Mouse (Mus musculus): ENCODE measurements around the gene 0610010K14Rik. TPM values are rescaled to one million over a fixed set of nuclear protein-coding genes. Genes with fewer than 3 reads are reported as not detected.

Gene 0610010K14Rik
- polyA plus RNA-seq, 1 experiment from 2014 or later = 180 TPM

DNA sequence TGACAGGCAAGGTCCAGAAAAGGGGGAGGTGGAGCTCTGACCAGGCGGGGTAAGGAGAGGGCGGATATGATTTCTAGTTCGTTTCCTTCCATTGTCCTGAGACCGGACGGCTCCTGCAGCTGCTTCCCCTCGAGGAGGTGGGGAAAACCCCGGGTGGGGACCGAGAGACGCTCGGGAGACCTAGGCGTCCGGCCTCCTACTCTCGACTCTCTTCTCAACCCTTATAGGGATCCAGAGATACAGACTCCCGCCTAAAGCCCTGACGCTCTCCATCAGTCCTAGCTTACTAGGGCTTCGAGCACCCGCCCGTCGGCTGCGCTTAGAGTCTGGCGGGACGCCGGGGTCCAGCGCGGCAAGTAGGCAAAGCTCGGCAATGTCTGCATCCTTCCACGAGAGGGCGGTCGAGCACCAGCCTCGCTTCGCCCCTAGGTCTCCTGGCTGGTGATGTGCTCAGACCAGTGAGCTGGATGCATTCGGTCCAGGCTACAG is 7.4 kb downstream of the 0610010K14Rik start:
- peak overlapping the region; percentile 38 for H3K4me3 ChIP-seq (ENCODE audit: low read length)
- peaks cover 7% of the 10 kb centered on the region for H3K4me1 ChIP-seq (ENCODE audit: control insufficient read depth, insufficient read depth, low read length)
- peaks cover 43% of the 10 kb centered on the region for H3K27me3 ChIP-seq (ENCODE audit: control insufficient read depth, insufficient read depth, low read length)
- H3K27ac ChIP-seq (ENCODE audit: low read depth, low read length) = peak overlapping the region; percentile 59
- peaks cover 10% of the 10 kb centered on the region for H3K36me3 ChIP-seq (ENCODE audit: control insufficient read depth, insufficient read depth, low read length)
- WGBS = 1% methylated on average over 32 of the region's 32 CpGs
- peak overlapping the region; percentile 35; the same call in 1 of the 2 replicates for H3K9ac ChIP-seq (ENCODE audit: low read depth, low read length)
- H3K4me2 ChIP-seq (replicated peaks; ENCODE audit: low read depth, low read length) = peak overlapping the region; percentile 43; the same call in 1 of the 2 replicates
- H3K9me3 ChIP-seq (ENCODE audit: control insufficient read depth, low read length) = no peaks in the 10 kb centered on the region
- peak; percentile 46 for ATAC-seq (ENCODE audit: low FRiP score, low TSS enrichment)

DNA sequence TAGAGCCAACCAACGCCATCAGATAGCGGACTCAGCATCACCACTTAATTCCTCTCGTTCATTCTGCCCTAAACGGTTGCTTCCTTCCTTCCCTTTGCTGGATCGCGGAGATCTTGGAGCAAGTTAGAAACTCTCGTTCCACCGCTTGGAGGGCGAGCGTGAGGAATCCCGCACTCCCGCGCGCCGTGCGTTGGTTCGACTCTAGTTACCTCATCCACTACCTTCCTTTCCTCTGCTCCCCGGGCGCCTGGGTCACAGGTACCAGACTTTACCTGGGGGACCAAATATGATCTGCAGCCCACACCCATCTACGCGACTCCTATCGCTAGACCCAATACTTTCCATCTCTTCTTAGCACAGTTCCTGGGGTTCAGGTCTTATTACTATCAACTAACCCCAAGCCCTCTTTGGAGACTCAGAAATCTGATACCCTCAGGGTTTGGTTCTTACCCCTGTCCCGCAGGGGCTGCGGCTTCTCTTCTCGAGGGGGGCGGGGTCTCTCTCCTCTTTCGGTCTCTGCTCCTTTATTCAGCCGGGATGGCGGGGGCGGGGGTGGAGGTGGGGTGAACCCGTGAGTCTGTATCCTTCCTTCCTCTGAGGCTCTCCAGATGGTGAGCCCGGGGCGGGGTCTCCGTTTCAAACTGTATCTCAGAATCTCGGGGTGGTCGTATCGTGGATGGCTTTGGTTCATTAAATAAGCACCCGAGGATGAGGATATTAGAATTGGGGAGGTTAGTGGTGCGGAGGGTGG is 8.3 kb downstream of the 0610010K14Rik start, which contains the start of gene Bcl6b:
Gene Bcl6b, minus strand, starts transcription at position 539 of the 751 bp plus-strand sequence.
- Histone ChIP-seq H3K36me3 (ENCODE audit: control insufficient read depth, insufficient read depth, low read length) (peaks cover 2% of the 10 kb centered on the region), H3K4me3 (ENCODE audit: low read length) (peak within 1 kb of the TSS; percentile 38), H3K27ac (ENCODE audit: low read depth, low read length) (peak within 1 kb of the TSS; percentile 68), H3K4me2 (replicated peaks; ENCODE audit: low read depth, low read length) (peak within 1 kb of the TSS; percentile 43), H3K4me1 (ENCODE audit: control insufficient read depth, insufficient read depth, low read length) (peaks cover 7% of the 10 kb centered on the region), H3K9ac (ENCODE audit: low read depth, low read length) (peak within 1 kb of the TSS; percentile 44), H3K27me3 (ENCODE audit: control insufficient read depth, insufficient read depth, low read length) (peaks cover 50% of the 10 kb centered on the region), H3K9me3 (ENCODE audit: control insufficient read depth, low read length) (no peaks in the 10 kb centered on the region)
- WGBS = 1% methylated on average over 39 of the region's 39 CpGs
- no peak for ATAC-seq (ENCODE audit: low FRiP score, low TSS enrichment)

- H3K9me3 ChIP-seq (ENCODE audit: control insufficient read depth, low read length) = no peaks in the 10 kb centered on the region
- peak overlapping the region; percentile 43 for H3K4me2 ChIP-seq (replicated peaks; ENCODE audit: low read depth, low read length)
- H3K36me3 ChIP-seq (ENCODE audit: control insufficient read depth, insufficient read depth, low read length) = no peaks in the 10 kb centered on the region
- peak overlapping the region; percentile 38 for H3K4me3 ChIP-seq (ENCODE audit: low read length)
- H3K27me3 ChIP-seq (ENCODE audit: control insufficient read depth, insufficient read depth, low read length) = peaks cover 50% of the 10 kb centered on the region
- peaks cover 7% of the 10 kb centered on the region for H3K4me1 ChIP-seq (ENCODE audit: control insufficient read depth, insufficient read depth, low read length)
- WGBS = 1% methylated on average over 19 of the region's 19 CpGs
- peak; percentile 4; the same call in 1 of the 2 replicates for ATAC-seq (ENCODE audit: low FRiP score, low TSS enrichment)
- peak overlapping the region; percentile 44 for H3K9ac ChIP-seq (ENCODE audit: low read depth, low read length)
- H3K27ac ChIP-seq (ENCODE audit: low read depth, low read length) = peak overlapping the region; percentile 20; the same call in 1 of the 2 replicates
Measured at GRCm38 (mm10) chr11:70228828-70229227, 8.9 kb downstream of the 0610010K14Rik start.

GRCm38 (mm10) chr11:70227661-70228245 is 10.0 kb downstream of the 0610010K14Rik start:
- ATAC-seq (ENCODE audit: low FRiP score, low TSS enrichment) = no peak
- 89% methylated on average over 4 of the region's 4 CpGs for WGBS
- Histone ChIP-seq H3K9ac (ENCODE audit: low read depth, low read length) (no peak overlapping the region; the same call in 1 of the 2 replicates), H3K27me3 (ENCODE audit: control insufficient read depth, insufficient read depth, low read length) (peaks cover 50% of the 10 kb centered on the region), H3K9me3 (ENCODE audit: control insufficient read depth, low read length) (no peaks in the 10 kb centered on the region), H3K36me3 (ENCODE audit: control insufficient read depth, insufficient read depth, low read length) (no peaks in the 10 kb centered on the region), H3K4me2 (replicated peaks; ENCODE audit: low read depth, low read length) (peak overlapping the region; percentile 43), H3K27ac (ENCODE audit: low read depth, low read length) (no peak overlapping the region), H3K4me3 (ENCODE audit: low read length) (peak overlapping the region; percentile 38), H3K4me1 (ENCODE audit: control insufficient read depth, insufficient read depth, low read length) (peaks cover 7% of the 10 kb centered on the region)

- peaks cover 50% of the 10 kb centered on the region for H3K27me3 ChIP-seq (ENCODE audit: control insufficient read depth, insufficient read depth, low read length)
- no peak for ATAC-seq (ENCODE audit: low FRiP score, low TSS enrichment)
- 19% methylated on average over 5 of the region's 5 CpGs for WGBS
- H3K4me1 ChIP-seq (ENCODE audit: control insufficient read depth, insufficient read depth, low read length) = peaks cover 7% of the 10 kb centered on the region; the same call in 1 of the 2 replicates
- H3K9me3 ChIP-seq (ENCODE audit: control insufficient read depth, low read length) = no peaks in the 10 kb centered on the region
- H3K9ac ChIP-seq (ENCODE audit: low read depth, low read length) = no peak overlapping the region; the same call in 1 of the 2 replicates
- H3K27ac ChIP-seq (ENCODE audit: low read depth, low read length) = no peak overlapping the region
- peak overlapping the region; percentile 38 for H3K4me3 ChIP-seq (ENCODE audit: low read length)
- H3K36me3 ChIP-seq (ENCODE audit: control insufficient read depth, insufficient read depth, low read length) = no peaks in the 10 kb centered on the region
- peak overlapping the region; percentile 43 for H3K4me2 ChIP-seq (replicated peaks; ENCODE audit: low read depth, low read length)
Measured at GRCm38 (mm10) chr11:70227126-70227525, 10.6 kb downstream of the 0610010K14Rik start.

DNA sequence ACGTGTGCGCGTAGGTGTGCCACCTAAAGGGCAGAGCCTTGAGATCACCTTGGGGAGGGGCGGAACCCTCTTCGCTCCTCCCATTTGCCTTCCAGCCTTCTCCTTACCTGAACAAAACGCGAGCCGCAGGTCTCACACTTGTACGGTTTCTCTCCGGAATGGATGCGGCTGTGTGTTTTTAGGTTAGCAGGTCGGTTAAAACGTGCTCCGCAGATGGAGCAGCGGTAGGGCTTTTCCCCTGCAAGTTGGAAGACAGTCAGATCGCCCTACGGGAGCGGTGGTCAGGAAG is 11.2 kb downstream of the 0610010K14Rik start:
- Histone ChIP-seq H3K4me3 (ENCODE audit: low read length) (peak overlapping the region; percentile 38), H3K9me3 (ENCODE audit: control insufficient read depth, low read length) (no peaks in the 10 kb centered on the region), H3K4me2 (replicated peaks; ENCODE audit: low read depth, low read length) (peak overlapping the region; percentile 43), H3K36me3 (ENCODE audit: control insufficient read depth, insufficient read depth, low read length) (no peaks in the 10 kb centered on the region), H3K27me3 (ENCODE audit: control insufficient read depth, insufficient read depth, low read length) (peaks cover 50% of the 10 kb centered on the region), H3K27ac (ENCODE audit: low read depth, low read length) (no peak overlapping the region), H3K9ac (ENCODE audit: low read depth, low read length) (peak overlapping the region; percentile 40), H3K4me1 (ENCODE audit: control insufficient read depth, insufficient read depth, low read length) (peaks cover 7% of the 10 kb centered on the region; the same call in 1 of the 2 replicates)
- 5% methylated on average over 18 of the region's 18 CpGs for WGBS
- ATAC-seq (ENCODE audit: low FRiP score, low TSS enrichment) = no peak

- Histone ChIP-seq H3K36me3 (ENCODE audit: control insufficient read depth, insufficient read depth, low read length) (no peaks in the 10 kb centered on the region), H3K9me3 (ENCODE audit: control insufficient read depth, low read length) (no peaks in the 10 kb centered on the region), H3K27ac (ENCODE audit: low read depth, low read length) (no peak overlapping the region), H3K9ac (ENCODE audit: low read depth, low read length) (peak overlapping the region; percentile 40; the same call in 1 of the 2 replicates), H3K4me2 (replicated peaks; ENCODE audit: low read depth, low read length) (peak overlapping the region; percentile 43), H3K4me3 (ENCODE audit: low read length) (peak overlapping the region; percentile 38), H3K4me1 (ENCODE audit: control insufficient read depth, insufficient read depth, low read length) (peaks cover 7% of the 10 kb centered on the region; the same call in 1 of the 2 replicates), H3K27me3 (ENCODE audit: control insufficient read depth, insufficient read depth, low read length) (peaks cover 50% of the 10 kb centered on the region)
- 16% methylated on average over 27 of the region's 27 CpGs for WGBS
- ATAC-seq (ENCODE audit: low FRiP score, low TSS enrichment) = no peak
Measured at GRCm38 (mm10) chr11:70225798-70226601, 11.7 kb downstream of the 0610010K14Rik start.

DNA sequence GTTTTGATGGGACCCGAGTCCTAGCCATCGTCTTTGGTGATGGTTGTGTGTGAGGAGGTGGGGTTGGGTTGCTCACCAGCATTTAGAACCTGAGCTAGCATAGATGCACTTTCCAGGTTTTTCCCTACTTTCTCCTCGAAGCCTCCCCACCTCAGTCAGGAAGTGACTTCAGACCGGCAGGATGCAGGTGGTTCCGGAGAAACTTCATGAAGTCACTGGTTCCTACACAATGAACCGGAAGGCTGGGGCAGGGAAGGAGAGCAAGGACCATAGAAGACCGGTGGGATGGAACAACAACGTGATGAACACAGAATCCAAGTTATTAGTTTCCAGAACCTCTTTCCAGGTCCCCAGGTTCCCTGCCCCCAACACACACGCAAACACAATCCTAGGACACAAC is 14.0 kb downstream of the 0610010K14Rik start:
- Histone ChIP-seq H3K27me3 (ENCODE audit: control insufficient read depth, insufficient read depth, low read length) (peaks cover 34% of the 10 kb centered on the region), H3K4me2 (replicated peaks; ENCODE audit: low read depth, low read length) (no peak overlapping the region), H3K27ac (ENCODE audit: low read depth, low read length) (peak overlapping the region; percentile 55; the same call in 1 of the 2 replicates), H3K4me3 (ENCODE audit: low read length) (no peak overlapping the region), H3K9me3 (ENCODE audit: control insufficient read depth, low read length) (no peaks in the 10 kb centered on the region), H3K4me1 (ENCODE audit: control insufficient read depth, insufficient read depth, low read length) (peaks cover 7% of the 10 kb centered on the region; the same call in 1 of the 2 replicates), H3K9ac (ENCODE audit: low read depth, low read length) (no peak overlapping the region), H3K36me3 (ENCODE audit: control insufficient read depth, insufficient read depth, low read length) (no peaks in the 10 kb centered on the region)
- no peak for ATAC-seq (ENCODE audit: low FRiP score, low TSS enrichment)
- 75% methylated on average over 9 of the region's 9 CpGs for WGBS
